Mouse (Mus musculus): ENCODE results near the gene Slc1a7.

Gene Slc1a7

DNA sequence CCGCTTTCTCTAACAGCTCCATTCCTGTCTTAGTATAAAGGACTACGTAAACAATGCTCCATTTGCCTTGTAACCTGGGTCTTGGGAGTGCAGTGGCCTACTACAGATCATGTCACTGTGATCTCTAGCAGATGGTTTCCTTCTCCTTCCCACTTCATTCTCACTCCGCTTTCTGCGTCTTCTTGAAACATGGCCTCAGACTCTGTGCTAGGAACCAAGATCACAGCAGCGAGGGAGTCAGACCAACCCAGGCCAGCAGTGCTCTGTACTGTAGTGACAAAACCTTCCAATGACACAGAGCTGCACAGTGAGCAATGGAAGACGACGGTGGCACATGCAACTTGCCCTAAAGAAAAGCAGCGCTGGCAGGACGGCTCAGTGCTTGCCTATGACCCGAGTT lies 87.7 kb downstream of the Slc1a7 start:
- no peak for DNase-seq (ENCODE audit: low spot score)

DNA sequence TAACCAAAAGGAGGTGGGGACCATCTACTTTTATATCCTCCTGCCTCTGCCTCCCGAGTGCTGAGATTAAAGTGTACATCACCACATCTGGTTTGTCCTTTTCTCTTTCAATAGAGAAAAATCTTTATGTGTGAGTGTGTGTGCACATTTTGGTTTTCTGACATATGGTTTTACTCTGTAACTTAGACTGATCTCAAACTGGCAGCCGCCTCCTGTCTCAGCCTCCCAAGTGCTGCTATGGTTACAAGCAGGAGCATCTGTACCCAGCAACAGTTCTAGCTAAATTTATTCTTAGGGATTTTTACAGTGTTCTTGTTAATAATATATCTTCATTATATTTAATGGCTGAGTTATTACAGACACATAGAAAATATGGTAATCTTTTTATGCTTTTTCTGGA lies 89.1 kb downstream of the Slc1a7 start:
- no peak for DNase-seq (ENCODE audit: low spot score)

DNA sequence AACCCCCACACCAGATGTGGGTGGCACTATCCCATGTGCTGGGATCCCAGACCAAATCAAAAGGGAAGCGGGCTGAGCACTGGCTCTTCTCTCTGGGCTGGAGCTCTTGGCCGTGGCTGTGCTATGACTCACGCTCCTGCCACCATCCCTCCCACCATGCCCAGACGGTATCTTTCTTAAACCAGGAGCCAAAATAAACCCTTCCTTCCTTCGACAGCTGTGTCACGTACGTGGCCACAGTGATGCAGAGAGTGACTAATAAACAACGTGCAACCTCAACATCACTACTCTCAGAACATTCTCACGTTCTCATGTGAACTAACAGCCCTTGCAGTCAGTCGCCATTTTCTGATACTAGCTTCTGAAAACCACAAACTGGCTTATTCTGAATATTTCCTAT lies 90.0 kb downstream of the Slc1a7 start:
- no peak for DNase-seq (ENCODE audit: low spot score)

DNA sequence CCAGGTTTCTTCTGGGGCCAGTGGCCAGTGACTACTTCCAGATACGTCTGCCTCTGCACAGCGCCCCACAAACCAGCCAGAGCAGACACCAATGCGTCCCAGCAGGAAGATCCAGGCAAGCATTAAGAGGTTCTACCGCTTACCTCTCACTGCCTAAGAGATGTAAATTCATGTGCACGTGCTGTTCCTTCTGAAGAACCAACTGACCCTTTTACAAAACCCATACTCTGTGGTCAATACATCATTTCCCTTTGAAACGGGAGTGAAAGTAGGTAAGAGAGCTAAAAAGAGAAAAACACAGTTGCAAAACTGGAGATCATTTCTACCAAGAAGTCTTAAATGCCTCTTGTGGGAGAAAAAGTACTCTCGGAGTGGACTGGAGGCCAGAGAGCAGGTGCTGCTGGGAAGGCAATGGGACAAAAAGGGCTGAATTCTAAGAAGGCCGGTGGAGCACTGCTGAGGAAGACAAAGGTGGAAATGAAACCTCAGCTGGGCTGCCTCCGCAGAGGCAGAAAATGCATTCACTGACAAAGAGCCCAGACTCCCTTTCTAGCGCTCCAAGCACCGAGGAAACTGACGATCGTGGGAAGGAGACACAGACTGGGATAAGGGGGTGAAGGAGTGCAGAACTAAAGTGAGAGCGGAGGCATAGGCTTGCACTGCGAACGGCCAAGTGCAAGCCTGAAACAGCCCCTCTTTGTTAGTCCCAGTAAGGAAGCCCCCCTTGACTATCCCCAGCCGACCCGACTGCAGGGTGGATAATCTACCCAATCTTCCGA lies 91.7 kb downstream of the Slc1a7 start:
- DNase-seq (ENCODE audit: low spot score): no peak

DNA sequence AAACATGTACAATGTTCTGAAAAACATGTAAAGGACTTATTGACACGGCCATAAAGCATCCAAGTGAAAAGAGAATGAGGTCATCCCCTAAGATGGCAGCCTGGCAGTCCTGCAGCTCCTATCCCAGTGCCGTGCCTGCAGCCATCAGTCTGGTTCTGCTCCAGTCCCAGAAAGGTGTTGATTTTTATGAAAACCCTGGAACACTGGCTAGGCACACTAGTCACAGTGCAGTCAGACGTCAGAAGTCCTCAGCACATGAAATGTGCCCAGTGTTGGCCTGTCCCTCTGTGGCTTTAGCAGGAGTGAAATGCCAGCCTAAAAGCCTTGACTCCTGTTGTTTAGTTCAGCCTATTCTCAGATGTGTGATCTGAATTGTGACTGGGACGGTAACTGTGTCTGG lies 92.6 kb downstream of the Slc1a7 start:
- no peak for DNase-seq (ENCODE audit: low spot score)

DNA sequence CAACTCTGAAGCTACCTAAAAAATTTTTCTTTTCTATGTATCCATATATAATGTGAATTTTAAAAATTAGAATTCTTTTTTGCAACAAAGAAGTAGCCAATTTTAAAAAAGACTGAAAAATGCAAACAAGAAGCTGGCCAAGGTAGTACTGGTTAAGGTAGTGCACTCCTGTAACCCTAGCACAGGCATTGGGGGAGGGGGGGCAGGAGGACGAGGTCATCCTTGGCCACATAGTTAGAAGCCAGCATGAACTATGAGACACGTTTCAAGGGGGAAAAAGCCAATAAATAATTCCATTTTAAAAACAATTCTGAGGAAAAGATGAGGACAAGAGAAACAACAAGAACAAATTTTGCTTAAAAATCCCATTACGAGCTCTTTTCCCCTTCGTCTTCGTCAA lies 94.4 kb downstream of the Slc1a7 start:
- no peak for DNase-seq (ENCODE audit: low spot score)

All from ovary, postnatal 10 days (tissue).